Mouse (Mus musculus): Measurements from ENCODE around the gene Vat1l. TPM values are rescaled to one million over a fixed set of nuclear protein-coding genes. Genes with fewer than 3 reads are reported as not detected.

The Vat1l gene
- polyA plus RNA-seq, 1 experiment from 2014 or later, result 5.9 TPM

DNA sequence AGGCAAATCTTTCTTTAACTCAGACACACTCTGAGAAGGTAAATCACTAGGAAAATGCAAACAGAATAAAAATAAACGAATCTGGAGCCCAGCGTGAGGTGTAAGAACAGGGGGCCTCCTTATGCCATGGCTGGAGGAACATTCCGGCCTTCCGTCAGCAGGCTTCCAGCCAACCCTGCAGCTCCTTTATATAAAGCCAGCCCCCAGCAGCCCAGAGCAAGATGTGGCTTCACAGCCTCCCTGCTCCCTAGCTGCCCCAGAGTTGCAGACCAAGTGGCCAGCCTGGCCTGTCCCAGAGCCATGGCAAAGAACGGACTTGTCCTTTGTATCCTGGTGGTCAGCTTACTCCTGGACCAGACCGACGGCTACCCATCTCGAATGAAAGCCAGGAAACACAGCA is 212.4 kb downstream of the Vat1l start, which contains the start of gene Clec3a:
Gene Clec3a, plus strand, starts transcription at position 301 of the 400 bp plus-strand sequence.
- Histone ChIP-seq H3K27ac (no peak within 1 kb of the TSS), H3K4me1 (no peaks in the 10 kb centered on the region), H3K36me3 (no peaks in the 10 kb centered on the region), H3K27me3 (no peaks in the 10 kb centered on the region), H3K4me2 (replicated peaks) (no peak within 1 kb of the TSS), H3K9ac (no peak within 1 kb of the TSS), H3K9me3 (no peaks in the 10 kb centered on the region), H3K4me3 (no peak within 1 kb of the TSS)
- ATAC-seq (ENCODE audit: insufficient number of reproducible peaks, insufficient read depth, low FRiP score, low TSS enrichment), result no peak
- 79% methylated on average over 8 of the region's 8 CpGs for WGBS

DNA sequence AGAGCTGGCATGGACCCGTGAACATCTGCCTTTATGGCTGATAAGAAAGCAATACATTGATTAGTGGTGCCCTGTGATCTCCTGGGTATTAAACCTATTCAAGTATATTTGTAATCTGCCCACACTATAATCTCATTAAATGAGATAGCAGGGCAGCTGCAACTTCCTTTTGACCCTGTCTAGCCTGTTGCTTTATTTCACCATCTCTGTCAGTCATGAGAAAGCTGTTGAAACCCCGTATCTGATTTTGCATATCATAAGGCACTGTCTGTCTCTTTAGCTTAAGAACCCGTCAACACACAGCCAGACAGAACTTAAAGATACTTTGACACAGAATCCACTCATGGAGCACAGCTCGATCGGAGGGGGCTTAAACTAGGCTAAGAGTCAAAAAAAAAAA is 213.1 kb downstream of the Vat1l start:
- 78% methylated on average over 5 of the region's 5 CpGs for WGBS
- H3K27ac ChIP-seq, result no peak overlapping the region

DNA sequence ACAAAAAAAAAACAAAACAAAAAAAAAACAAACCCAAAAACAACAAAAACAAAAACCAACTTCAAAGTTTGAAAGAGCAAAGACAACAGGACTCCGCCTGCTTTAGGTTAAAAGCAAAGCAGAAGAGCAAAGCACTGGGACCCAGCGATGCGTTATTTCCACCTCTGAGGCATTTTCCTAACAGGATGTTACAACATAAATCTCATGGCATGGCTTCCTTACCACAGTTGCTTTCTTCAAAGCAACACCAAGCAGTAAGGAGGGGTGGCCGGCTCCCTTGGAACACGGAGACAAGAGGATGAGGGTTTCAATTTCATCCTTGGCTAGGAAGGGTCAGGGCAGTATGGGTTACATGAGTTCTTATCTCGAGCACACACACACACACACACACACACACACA is 213.5 kb downstream of the Vat1l start:
- Histone ChIP-seq H3K36me3 (no peaks in the 10 kb centered on the region), H3K4me1 (no peaks in the 10 kb centered on the region), H3K27me3 (no peaks in the 10 kb centered on the region), H3K9ac (no peak overlapping the region), H3K9me3 (no peaks in the 10 kb centered on the region), H3K27ac (no peak overlapping the region), H3K4me3 (no peak overlapping the region), H3K4me2 (replicated peaks) (no peak overlapping the region)
- ATAC-seq (ENCODE audit: insufficient number of reproducible peaks, insufficient read depth, low FRiP score, low TSS enrichment), result no peak
- WGBS, result 74% methylated on average over 6 of the region's 6 CpGs

More for the DNA sequence above, 213.1 kb downstream of the Vat1l start:
- ATAC-seq (ENCODE audit: insufficient number of reproducible peaks, insufficient read depth, low FRiP score, low TSS enrichment), result no peak
- H3K9me3 ChIP-seq, result no peaks in the 10 kb centered on the region
- H3K4me1 ChIP-seq, result no peaks in the 10 kb centered on the region
- no peak overlapping the region for H3K4me2 ChIP-seq (replicated peaks)
- no peak overlapping the region for H3K4me3 ChIP-seq
- H3K27me3 ChIP-seq, result no peaks in the 10 kb centered on the region
- H3K36me3 ChIP-seq, result no peaks in the 10 kb centered on the region
- no peak overlapping the region for H3K9ac ChIP-seq

DNA sequence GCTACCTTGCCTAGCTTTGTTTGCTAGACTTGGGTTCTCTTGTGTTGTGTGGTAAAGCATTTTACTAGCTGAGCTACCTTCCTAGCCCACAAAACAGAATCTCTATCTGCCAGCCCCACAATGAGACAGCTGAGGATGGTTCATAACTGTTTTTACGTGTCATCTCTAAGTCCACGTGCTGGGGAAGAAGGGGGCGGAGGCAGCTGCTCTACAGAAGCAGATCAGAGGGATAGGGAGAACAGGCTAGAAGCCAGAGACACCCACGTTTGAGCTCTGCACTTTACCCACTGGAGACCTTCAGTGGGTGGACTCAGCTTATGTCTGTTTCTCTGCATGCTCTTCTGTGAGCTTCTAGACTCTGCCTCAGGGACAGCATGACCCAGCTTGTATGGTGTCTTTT is 216.1 kb downstream of the Vat1l start:
- no peaks in the 10 kb centered on the region for H3K9me3 ChIP-seq
- H3K36me3 ChIP-seq, result no peaks in the 10 kb centered on the region
- no peak overlapping the region for H3K4me2 ChIP-seq (replicated peaks)
- H3K4me1 ChIP-seq, result no peaks in the 10 kb centered on the region
- H3K4me3 ChIP-seq, result no peak overlapping the region
- 77% methylated on average over 4 of the region's 4 CpGs for WGBS
- no peak overlapping the region for H3K27ac ChIP-seq
- no peak overlapping the region for H3K9ac ChIP-seq
- no peak for ATAC-seq (ENCODE audit: insufficient number of reproducible peaks, insufficient read depth, low FRiP score, low TSS enrichment)
- H3K27me3 ChIP-seq, result no peaks in the 10 kb centered on the region

Other genes starting within 250 kb of the Vat1l start
- gene Nudt7, start 72.1 kb upstream of the Vat1l start, polyA plus RNA-seq (2016; fragmentation: Nextera tagmentation; extraction: Ambion mirVana), result 12.8 and 13.6 TPM in 2 replicates
- 0.50 TPM in 1 of 2 replicates, not detected in the other for gene Clec3a, start 212.5 kb downstream of the Vat1l start, polyA plus RNA-seq (2016; fragmentation: Nextera tagmentation; extraction: Ambion mirVana)
- 10.5 and 12.6 TPM in 2 replicates for gene Wwox, start 234.0 kb downstream of the Vat1l start, polyA plus RNA-seq (2016; fragmentation: Nextera tagmentation; extraction: Ambion mirVana)